Mouse (Mus musculus) stomach, postnatal 0 days (tissue): ENCODE data around the gene Pdcd11. TPM values are rescaled to one million over a fixed set of nuclear protein-coding genes. Genes with fewer than 3 reads are reported as not detected.

Source experiments
- ATAC-seq: fragments of 200-750 bp; cut with Nextera tagmentation; 2 replicates; pipeline ENCODE4 v1.8.0; 2017; ENCODE audit not compliant: low FRiP score, low TSS enrichment
- DNase-seq: peaks from one replicate; pipeline ENCODE4 v3.0.0-alpha.2; 2016; ENCODE audit warnings: low spot score
- H3K27ac ChIP-seq: fragments of 300-500 bp; sonication (generic); replicated peaks from 2 replicates; pipeline ENCODE4 v1.5.1; 2014; ENCODE audit warnings: mild to moderate bottlenecking, control low read depth
- H3K27me3 ChIP-seq: fragments of 300-500 bp; sonication (generic); 2 replicates; pipeline ENCODE4 v1.6.1; 2014; ENCODE audit warnings: low read length; ENCODE audit not compliant: control insufficient read depth, insufficient read depth
- H3K36me3 ChIP-seq: fragments of 300-500 bp; sonication (generic); 2 replicates; pipeline ENCODE4 v1.6.1; 2014; ENCODE audit warnings: low read length, mixed read lengths; ENCODE audit not compliant: control insufficient read depth, insufficient read depth
- H3K4me1 ChIP-seq: fragments of 300-500 bp; sonication (generic); replicated peaks from 2 replicates; pipeline ENCODE4 v1.6.1; 2014; ENCODE audit warnings: antibody characterized with exemption; ENCODE audit not compliant: control insufficient read depth, insufficient read depth
- H3K4me2 ChIP-seq: fragments of 300-500 bp; sonication (generic); replicated peaks from 2 replicates; pipeline ENCODE4 v1.6.1; 2014; ENCODE audit warnings: low read depth, mild to moderate bottlenecking, control low read depth, moderate library complexity
- H3K4me3 ChIP-seq: fragments of 300-500 bp; sonication (generic); 2 replicates; pipeline ENCODE4 v1.5.1; 2014; ENCODE audit warnings: low read depth, low read length, control low read depth
- H3K9ac ChIP-seq: fragments of 300-500 bp; sonication (generic); 2 replicates; pipeline ENCODE4 v1.6.1; 2014; ENCODE audit warnings: mild to moderate bottlenecking, low read length, control low read depth, mixed read lengths
- H3K9me3 ChIP-seq: fragments of 300-500 bp; sonication (generic); 2 replicates; pipeline ENCODE4 v1.6.1; 2016; ENCODE audit warnings: low read length; ENCODE audit not compliant: control insufficient read depth
- CTCF ChIP-seq: IDR thresholded peaks from 2 replicates; pipeline ENCODE4 v1.5.1; 2016; ENCODE audit warnings: antibody characterized with exemption, low read depth, mild to moderate bottlenecking, moderate library complexity
- EP300 ChIP-seq: optimal IDR thresholded peaks from 2 replicates; pipeline ENCODE3; 2016; ENCODE audit warnings: antibody characterized with exemption
- WGBS: fragments of 180-500 bp; shearing (Covaris S2); extraction: QIAGEN DNeasy Blood & Tissue Kit; methylation state at CpG from one replicate; pipeline ENCODE4 v1.1.7; 2014; 5-methylcytosine and 5-hydroxymethylcytosine counted together
- polyA plus RNA-seq: library from polyadenylated mRNA; unstranded; fragments of >200 nt; fragmentation: Nextera tagmentation; extraction: Ambion mirVana; gene quantifications from 2 replicates; pipeline ENCODE4 v1.2.1, GENCODE M21; 2015

Pdcd11 gene
- polyA plus RNA-seq, 1 experiment from 2014 or later = 4.2 TPM

GRCm38 (mm10) chr19:47130551-47131125, 40.1 kb downstream of the Pdcd11 start:
- Histone ChIP-seq H3K4me1 (no peaks in the 10 kb centered on the region), H3K27ac (no peak overlapping the region), H3K4me3 (no peak overlapping the region), H3K36me3 (peaks cover 38% of the 10 kb centered on the region), H3K9me3 (no peaks in the 10 kb centered on the region), H3K4me2 (no peak overlapping the region), H3K9ac (no peak overlapping the region), H3K27me3 (no peaks in the 10 kb centered on the region)
- no peak for ATAC-seq
- TF ChIP-seq CTCF (no peak), EP300 (no peak)
- 94% methylated on average over 15 of the region's 15 CpGs for WGBS
- no peak for DNase-seq

GRCm38 (mm10) chr19:47133161-47133560, 42.6 kb downstream of the Pdcd11 start:
- H3K27me3 ChIP-seq = no peaks in the 10 kb centered on the region
- no peak overlapping the region for H3K27ac ChIP-seq
- peaks cover 30% of the 10 kb centered on the region for H3K36me3 ChIP-seq
- DNase-seq (no peak), ATAC-seq (no peak)
- no peak overlapping the region for H3K4me2 ChIP-seq
- H3K9ac ChIP-seq = no peak overlapping the region
- WGBS = 91% methylated on average over 7 of the region's 7 CpGs
- no peaks in the 10 kb centered on the region for H3K9me3 ChIP-seq
- no peak overlapping the region for H3K4me3 ChIP-seq
- TF ChIP-seq CTCF (no peak), EP300 (no peak)
- 0 out of 2 replicates have a peak, but pooled peaks cover 4% of the 10 kb centered on the region for H3K4me1 ChIP-seq

GRCm38 (mm10) chr19:47135568-47135967, 45.0 kb downstream of the Pdcd11 start:
- TF ChIP-seq CTCF = no peak
- no peak for TF ChIP-seq EP300
- Histone ChIP-seq H3K4me3 (no peak overlapping the region), H3K4me1 (0 out of 2 replicates have a peak, but pooled peaks cover 4% of the 10 kb centered on the region), H3K36me3 (peaks cover 14% of the 10 kb centered on the region), H3K4me2 (no peak overlapping the region), H3K27me3 (no peaks in the 10 kb centered on the region), H3K9me3 (no peaks in the 10 kb centered on the region), H3K27ac (no peak overlapping the region), H3K9ac (no peak overlapping the region)
- DNase-seq = no peak
- no peak for ATAC-seq
- WGBS = 90% methylated on average over 17 of the region's 17 CpGs

- peak overlapping the region; percentile 58; the same call in 1 of the 2 replicates for H3K4me2 ChIP-seq
- no peak overlapping the region for H3K27ac ChIP-seq
- no peaks in the 10 kb centered on the region for H3K9me3 ChIP-seq
- DNase-seq (no peak), ATAC-seq (no peak)
- no peak for TF ChIP-seq EP300
- no peak for TF ChIP-seq CTCF
- no peaks in the 10 kb centered on the region for H3K27me3 ChIP-seq
- 78% methylated on average over 5 of the region's 5 CpGs for WGBS
- H3K36me3 ChIP-seq = peaks cover 10% of the 10 kb centered on the region; the same call in 1 of the 2 replicates
- 0 out of 2 replicates have a peak, but pooled peaks cover 4% of the 10 kb centered on the region for H3K4me1 ChIP-seq
- no peak overlapping the region for H3K9ac ChIP-seq
- H3K4me3 ChIP-seq = no peak overlapping the region
Measured at GRCm38 (mm10) chr19:47136170-47136569, 45.6 kb downstream of the Pdcd11 start.

GRCm38 (mm10) chr19:47137051-47137581, 46.5 kb downstream of the Pdcd11 start:
- Histone ChIP-seq H3K27me3 (no peaks in the 10 kb centered on the region), H3K4me3 (peak overlapping the region; percentile 51), H3K9ac (peak overlapping the region; percentile 76), H3K4me2 (peak overlapping the region; percentile 58), H3K4me1 (0 out of 2 replicates have a peak, but pooled peaks cover 4% of the 10 kb centered on the region), H3K9me3 (no peaks in the 10 kb centered on the region), H3K27ac (peak overlapping the region; percentile 93), H3K36me3 (0 out of 2 replicates have a peak, but pooled peaks cover 7% of the 10 kb centered on the region)
- no peak for TF ChIP-seq EP300
- no peak for TF ChIP-seq CTCF
- DNase-seq = peak; percentile 60
- peak; percentile 39; the same call in 1 of the 2 replicates for ATAC-seq
- WGBS = 14% methylated on average over 4 of the region's 6 CpGs

GRCm38 (mm10) chr19:47137771-47138421, 47.3 kb downstream of the Pdcd11 start, which contains the start of gene Calhm2:
Calhm2 (minus strand) TSS chr19:47138294.
- no peak for TF ChIP-seq CTCF
- TF ChIP-seq EP300 = peak; percentile 51
- no peaks in the 10 kb centered on the region for H3K27me3 ChIP-seq
- H3K4me3 ChIP-seq = peak within 1 kb of the TSS; percentile 51
- peak within 1 kb of the TSS; percentile 76 for H3K9ac ChIP-seq
- H3K4me2 ChIP-seq = peak within 1 kb of the TSS; percentile 58
- peak; percentile 47 for DNase-seq
- no peaks in the 10 kb centered on the region for H3K9me3 ChIP-seq
- 8% methylated on average over 28 of the region's 28 CpGs for WGBS
- 0 out of 2 replicates have a peak, but pooled peaks cover 4% of the 10 kb centered on the region for H3K4me1 ChIP-seq
- 0 out of 2 replicates have a peak, but pooled peaks cover 1% of the 10 kb centered on the region for H3K36me3 ChIP-seq
- ATAC-seq = peak; percentile 64; the same call in 1 of the 2 replicates
- H3K27ac ChIP-seq = peak within 1 kb of the TSS; percentile 93
